Mouse (Mus musculus) MEL (cell line): ENCODE results near the gene Nrf1. TPM values are rescaled to one million over a fixed set of nuclear protein-coding genes. Genes with fewer than 3 reads are reported as not detected.

Source experiments
- DNase-seq: peaks from one replicate; pipeline ENCODE4 v3.0.0; 2011; ENCODE audit warnings: low read depth, low spot score
- H3K27ac ChIP-seq: 2 replicates; pipeline ENCODE4 v1.5.1; 2012; ENCODE audit warnings: low read depth, mild to moderate bottlenecking, control low read depth, low read length, moderate library complexity; ENCODE audit not compliant: control insufficient read depth
- H3K27me3 ChIP-seq, 2 experiments: fragments of 150-350 bp in 1 of 2; sonication (generic) in 1 of 2; 2 replicates each; pipeline ENCODE4 v1.6.1; 2012; ENCODE audit warnings: low read length in 2 of 2, mild to moderate bottlenecking in 2 of 2, improper control_type of control experiment in 1 of 2, moderate library complexity in 1 of 2; ENCODE audit not compliant: insufficient read depth in 2 of 2, control insufficient read depth in 1 of 2
- H3K36me3 ChIP-seq, 2 experiments: 2 replicates each; pipeline ENCODE4 v1.6.1; 2012 to 2014; ENCODE audit warnings: low read length in 2 of 2, improper control_type of control experiment in 1 of 2, inconsistent platforms in 1 of 2, mild to moderate bottlenecking in 1 of 2; ENCODE audit not compliant: insufficient read depth in 2 of 2, control insufficient read depth in 1 of 2
- H3K4me1 ChIP-seq, 2 experiments: fragments of 150-350 bp in 1 of 2; sonication (generic) in 1 of 2; 2 replicates each; pipeline ENCODE4 v1.6.1; 2012; ENCODE audit warnings: low read length in 2 of 2, improper control_type of control experiment in 1 of 2, mild to moderate bottlenecking in 1 of 2; ENCODE audit not compliant: insufficient read depth in 2 of 2, control insufficient read depth in 1 of 2
- H3K4me3 ChIP-seq, 2 experiments: fragments of 150-350 bp in 1 of 2; sonication (generic) in 1 of 2; 2 replicates each; pipeline ENCODE4 v1.5.1; 2012; ENCODE audit warnings: low read depth in 2 of 2, low read length in 2 of 2, mild to moderate bottlenecking in 2 of 2, moderate library complexity in 2 of 2, control low read depth in 1 of 2, improper control_type of control experiment in 1 of 2; ENCODE audit not compliant: control insufficient read depth in 1 of 2, insufficient read depth in 1 of 2
- H3K79me2 ChIP-seq: 2 replicates; pipeline ENCODE4 v1.6.1; 2012; ENCODE audit warnings: mild to moderate bottlenecking, low read length, moderate library complexity; ENCODE audit not compliant: control insufficient read depth, poor library complexity, insufficient read depth
- H3K9ac ChIP-seq: 2 replicates; pipeline ENCODE4 v1.6.1; 2012; ENCODE audit warnings: low read depth, mild to moderate bottlenecking, control low read depth, low read length, moderate library complexity; ENCODE audit not compliant: control insufficient read depth, poor library complexity, severe bottlenecking
- H3K9me3 ChIP-seq: fragments of 150-350 bp; sonication (generic); replicated peaks from 2 replicates; pipeline ENCODE4 v1.6.1; 2012; ENCODE audit warnings: mild to moderate bottlenecking, low read length, improper control_type of control experiment, moderate library complexity; ENCODE audit not compliant: insufficient read depth
- CHD1 ChIP-seq: IDR thresholded peaks from 2 replicates; pipeline ENCODE4 v1.6.1; 2012; ENCODE audit warnings: low read depth, mild to moderate bottlenecking, inconsistent platforms, low read length, improper control_type of control experiment
- EP300 ChIP-seq, 2 experiments: IDR thresholded peaks; 2 replicates each; pipeline ENCODE4 v1.6.1; 2011; ENCODE audit warnings: improper control_type of control experiment in 2 of 2, low read length in 2 of 2, low read depth in 1 of 2, mild to moderate bottlenecking in 1 of 2
- ETS1 ChIP-seq: IDR thresholded peaks from 2 replicates; pipeline ENCODE4 v1.6.1; 2012; ENCODE audit warnings: low read depth, mild to moderate bottlenecking, inconsistent platforms, low read length, improper control_type of control experiment, moderate library complexity
- GABPA ChIP-seq: IDR thresholded peaks from 2 replicates; pipeline ENCODE4 v1.6.1; 2012; ENCODE audit warnings: low read depth, mild to moderate bottlenecking, inconsistent platforms, low read length, improper control_type of control experiment, moderate library complexity
- GATA1 ChIP-seq: IDR thresholded peaks from 2 replicates; pipeline ENCODE4 v1.6.1; 2011; ENCODE audit warnings: low read depth, low read length, improper control_type of control experiment
- HCFC1 ChIP-seq: IDR thresholded peaks from 2 replicates; pipeline ENCODE4 v1.6.1; 2012; ENCODE audit warnings: low read depth, mild to moderate bottlenecking, inconsistent platforms, low read length, improper control_type of control experiment, moderate library complexity
- KAT2A ChIP-seq: conservative IDR thresholded peaks from 2 replicates; pipeline ENCODE4 v1.6.1; 2012; ENCODE audit warnings: low read depth, low read length, improper control_type of control experiment, inconsistent platforms
- MAFK ChIP-seq: IDR thresholded peaks from 2 replicates; pipeline ENCODE4 v1.6.1; 2011; ENCODE audit warnings: low read depth, mild to moderate bottlenecking, low read length, improper control_type of control experiment, borderline replicate concordance
- MAX ChIP-seq: IDR thresholded peaks from 2 replicates; pipeline ENCODE4 v1.6.1; 2011; ENCODE audit warnings: low read length, improper control_type of control experiment
- MAZ ChIP-seq: IDR thresholded peaks from 2 replicates; pipeline ENCODE4 v1.6.1; 2012; ENCODE audit warnings: low read depth, mild to moderate bottlenecking, inconsistent platforms, low read length, improper control_type of control experiment
- MEF2A ChIP-seq: IDR thresholded peaks from 2 replicates; pipeline ENCODE4 v1.6.1; 2014; ENCODE audit warnings: low read depth, mild to moderate bottlenecking, inconsistent platforms, low read length, improper control_type of control experiment; ENCODE audit not compliant: poor library complexity, insufficient replicate concordance, severe bottlenecking; ENCODE audit errors: extremely low read depth
- MYB ChIP-seq: IDR thresholded peaks from 2 replicates; pipeline ENCODE4 v1.6.1; 2011; ENCODE audit warnings: mild to moderate bottlenecking, low read depth, low read length, improper control_type of control experiment
- MYC ChIP-seq: IDR thresholded peaks from 2 replicates; pipeline ENCODE4 v1.6.1; 2011; ENCODE audit warnings: low read depth, mild to moderate bottlenecking, low read length, improper control_type of control experiment, moderate library complexity
- RCOR1 ChIP-seq: IDR thresholded peaks from 2 replicates; pipeline ENCODE4 v1.6.1; 2012; ENCODE audit warnings: low read depth, mild to moderate bottlenecking, inconsistent platforms, low read length, improper control_type of control experiment
- SIN3A ChIP-seq: IDR thresholded peaks from 2 replicates; pipeline ENCODE4 v1.6.1; 2012; ENCODE audit warnings: low read length, improper control_type of control experiment, inconsistent platforms
- TAL1 ChIP-seq: IDR thresholded peaks from 2 replicates; pipeline ENCODE4 v1.6.1; 2012; ENCODE audit warnings: mild to moderate bottlenecking, inconsistent platforms, low read length, moderate library complexity, mixed read lengths
- TCF12 ChIP-seq: IDR thresholded peaks from 2 replicates; pipeline ENCODE4 v1.6.1; 2014; ENCODE audit warnings: low read depth, mild to moderate bottlenecking, inconsistent platforms, low read length, improper control_type of control experiment, moderate library complexity
- USF1 ChIP-seq: IDR thresholded peaks from 2 replicates; pipeline ENCODE4 v1.6.1; 2014; ENCODE audit warnings: low read depth, mild to moderate bottlenecking, inconsistent platforms, low read length, improper control_type of control experiment, moderate library complexity
- polyA plus RNA-seq, 2 experiments: library from polyadenylated mRNA; stranded (reverse) in 1 of 2; unstranded in 1 of 2; fragments of >175 nt in 1 of 2; fragments of >200 nt in 1 of 2; gene quantifications; 2 replicates each; pipeline versions ENCODE4 v1.2.1 to v1.2.4; 2012; ENCODE audit warnings: low replicate concordance in 2 of 2, low read depth in 1 of 2; ENCODE audit not compliant: insufficient read length in 2 of 2, insufficient read depth in 1 of 2, missing spikeins in 1 of 2
- total RNA-seq: library from RNA; depleted of rRNA; stranded (reverse); fragments of 300-350 nt; gene quantifications from 2 replicates; pipeline ENCODE4 v1.2.3, GENCODE M21; 2012

The Nrf1 gene
- total and polyA plus RNA-seq, 3 experiments, result 56.5 to 93.7 (median 60.4) TPM

DNA sequence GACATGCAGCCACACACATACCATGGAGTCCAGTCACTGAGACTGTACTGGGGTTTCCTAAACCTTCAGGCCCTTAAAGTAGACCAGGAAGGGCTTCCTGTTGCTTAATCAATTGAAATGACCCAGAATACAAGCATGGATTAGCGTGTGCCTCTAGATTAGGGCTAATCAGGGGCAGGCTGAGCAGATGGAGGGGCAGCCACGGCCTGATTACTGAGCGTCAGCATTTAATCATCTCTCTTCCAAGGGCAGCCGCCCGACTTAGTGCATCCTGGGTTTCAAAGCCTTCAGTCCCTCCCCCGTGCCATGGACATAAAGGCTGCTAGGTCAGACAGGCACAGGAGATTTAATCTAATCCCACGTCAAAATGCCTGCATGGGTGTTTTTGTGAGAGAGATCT lies 99.3 kb downstream of the Nrf1 start:
- peak overlapping the region; percentile 14; the same call in 1 of the 2 replicates for H3K27ac ChIP-seq
- H3K9ac ChIP-seq, result no peak overlapping the region
- H3K36me3 ChIP-seq, result peaks cover 0 to 16% of the 10 kb centered on the region in 2 experiments; a peak in 3 of 4 replicates
- H3K4me1 ChIP-seq, result peaks cover 9 to 18% of the 10 kb centered on the region in 2 experiments
- TF ChIP-seq CHD1 (no peak), RCOR1 (peak; percentile 67; the same call in 1 of the 2 replicates), MYC (no peak), SIN3A (0 out of 2 replicates have a peak, but pooled peaks have one; percentile 17), GATA1 (peak; percentile 86), TAL1 (peak; percentile 69), MAZ (no peak), ETS1 (peak; percentile 58; the same call in 1 of the 2 replicates), TCF12 (peak; percentile 90), KAT2A (no peak), EP300 (IDR thresholded peaks at IDR 0.05; ENCODE audit: low read depth in 1 of 2, low read length in 2 of 2) (peak; percentile 75 to 93)
- no peaks in the 10 kb centered on the region for H3K9me3 ChIP-seq
- H3K4me3 ChIP-seq, result no peak overlapping the region
- no peaks in the 10 kb centered on the region for H3K27me3 ChIP-seq
- peak; percentile 50 for DNase-seq
- H3K79me2 ChIP-seq, result no peaks in the 10 kb centered on the region

- no peak overlapping the region for H3K4me3 ChIP-seq
- H3K27me3 ChIP-seq, result no peaks in the 10 kb centered on the region
- peaks cover 9 to 18% of the 10 kb centered on the region in 2 experiments for H3K4me1 ChIP-seq
- H3K27ac ChIP-seq, result peak overlapping the region; percentile 14; the same call in 1 of the 2 replicates
- no peak overlapping the region for H3K9ac ChIP-seq
- no peaks in the 10 kb centered on the region for H3K9me3 ChIP-seq
- H3K36me3 ChIP-seq, result peaks cover 0 to 16% of the 10 kb centered on the region in 2 experiments; a peak in 3 of 4 replicates
- H3K79me2 ChIP-seq, result no peaks in the 10 kb centered on the region
- TF ChIP-seq GATA1, result peak; percentile 19; the same call in 1 of the 2 replicates
- 0 out of 2 replicates have a peak, but pooled peaks have one; percentile 13 for TF ChIP-seq TCF12
- no peak for TF ChIP-seq RCOR1
- TF ChIP-seq EP300 (IDR thresholded peaks at IDR 0.05; ENCODE audit: low read depth in 1 of 2, low read length in 2 of 2), result peak in 1 of 2 experiments; percentile 45; a peak in 1 of 4 replicates
- DNase-seq, result peak; percentile 43
Observed at GRCm38 (mm10) chr6:30147753-30148152, 100.0 kb downstream of the Nrf1 start.

GRCm38 (mm10) chr6:30150471-30150870 lies 102.7 kb downstream of the Nrf1 start:
- H3K79me2 ChIP-seq, result no peaks in the 10 kb centered on the region
- no peak for DNase-seq
- TF ChIP-seq MAX (no peak), MYB (no peak), GABPA (no peak), GATA1 (no peak), KAT2A (no peak), MYC (no peak), MEF2A (no peak), MAZ (no peak), EP300 (IDR thresholded peaks at IDR 0.05; ENCODE audit: low read depth in 1 of 2, low read length in 2 of 2) (no peak), HCFC1 (no peak), MAFK (no peak), USF1 (no peak)
- TF ChIP-seq, all 39 proteins: peak for 0
- peaks cover 9 to 18% of the 10 kb centered on the region in 2 experiments for H3K4me1 ChIP-seq
- H3K36me3 ChIP-seq, result peaks cover 0 to 16% of the 10 kb centered on the region in 2 experiments; a peak in 3 of 4 replicates
- no peaks in the 10 kb centered on the region for H3K27me3 ChIP-seq
- no peak overlapping the region for H3K9ac ChIP-seq
- no peak overlapping the region for H3K27ac ChIP-seq
- H3K9me3 ChIP-seq, result no peaks in the 10 kb centered on the region
- no peak overlapping the region for H3K4me3 ChIP-seq
